Mouse (Mus musculus) forebrain, embryonic 11.5 days (tissue): ENCODE data around the gene St3gal5. TPM values are rescaled to one million over a fixed set of nuclear protein-coding genes. Genes with fewer than 3 reads are reported as not detected.

Source experiments
- ATAC-seq: fragments of 200-750 bp; cut with Nextera tagmentation; replicated peaks from 2 replicates; pipeline ENCODE4 v1.8.0; 2017; ENCODE audit warnings: moderate TSS enrichment; ENCODE audit not compliant: low FRiP score
- DNase-seq: peaks from one replicate; pipeline ENCODE4 v3.0.0-alpha.2; 2017; ENCODE audit warnings: low spot score
- H3K27ac ChIP-seq: fragments of 300-500 bp; sonication (generic); 2 replicates; pipeline ENCODE4 v1.5.1; 2014; ENCODE audit warnings: low read depth, low read length
- H3K27me3 ChIP-seq: fragments of 300-500 bp; sonication (generic); 2 replicates; pipeline ENCODE4 v1.6.1; 2014; ENCODE audit warnings: mild to moderate bottlenecking, low read length, mixed read lengths; ENCODE audit not compliant: control insufficient read depth, insufficient read depth
- H3K36me3 ChIP-seq: fragments of 300-500 bp; sonication (generic); 2 replicates; pipeline ENCODE4 v1.6.1; 2014; ENCODE audit warnings: mild to moderate bottlenecking, low read length, moderate library complexity, mixed read lengths; ENCODE audit not compliant: control insufficient read depth, insufficient read depth
- H3K4me1 ChIP-seq: fragments of 300-500 bp; sonication (generic); replicated peaks from 2 replicates; pipeline ENCODE4 v1.6.1; 2014; ENCODE audit warnings: low read length, mixed read lengths; ENCODE audit not compliant: control insufficient read depth, insufficient read depth
- H3K4me2 ChIP-seq: fragments of 300-500 bp; sonication (generic); 2 replicates; pipeline ENCODE4 v1.6.1; 2014; ENCODE audit warnings: low read depth, mild to moderate bottlenecking, low read length, moderate library complexity, mixed read lengths; ENCODE audit not compliant: severe bottlenecking
- H3K4me3 ChIP-seq: fragments of 300-500 bp; sonication (generic); 2 replicates; pipeline ENCODE4 v1.5.1; 2014; ENCODE audit warnings: low read depth, low read length
- H3K9ac ChIP-seq: fragments of 300-500 bp; sonication (generic); 2 replicates; pipeline ENCODE4 v1.6.1; 2014; ENCODE audit warnings: low read length
- H3K9me3 ChIP-seq: fragments of 300-500 bp; sonication (generic); 2 replicates; pipeline ENCODE4 v1.6.1; 2016; ENCODE audit warnings: low read length, mixed read lengths; ENCODE audit not compliant: control insufficient read depth
- WGBS: fragments of 180-500 bp; shearing (Covaris S2); extraction: QIAGEN DNeasy Blood & Tissue Kit; methylation state at CpG from one replicate; pipeline ENCODE4 v1.1.7; 2014; 5-methylcytosine and 5-hydroxymethylcytosine counted together
- polyA plus RNA-seq: library from polyadenylated mRNA; unstranded; fragments of >200 nt; fragmentation: Nextera tagmentation; extraction: Ambion mirVana; gene quantifications from 2 replicates; pipeline ENCODE4 v1.2.1, GENCODE M21; 2014

The St3gal5 gene
- polyA plus RNA-seq, 1 experiment from 2014 or later, result 43.3 TPM

GRCm38 (mm10) chr6:72155649-72156048 is 58.3 kb downstream of the St3gal5 start:
- H3K9me3 ChIP-seq, result no peaks in the 10 kb centered on the region

GRCm38 (mm10) chr6:72158966-72159764 is 61.8 kb downstream of the St3gal5 start:
- 86% methylated on average over 8 of the region's 8 CpGs for WGBS
- Histone ChIP-seq H3K36me3 (no peaks in the 10 kb centered on the region), H3K4me3 (no peak overlapping the region), H3K4me2 (no peak overlapping the region), H3K9me3 (no peaks in the 10 kb centered on the region), H3K27ac (no peak overlapping the region), H3K9ac (no peak overlapping the region), H3K27me3 (no peaks in the 10 kb centered on the region), H3K4me1 (no peaks in the 10 kb centered on the region)
- no peak for DNase-seq
- no peak for ATAC-seq

More at GRCm38 (mm10) chr6:72155649-72156048, 58.3 kb downstream of the St3gal5 start:
- Histone ChIP-seq H3K27ac (no peak overlapping the region), H3K4me1 (no peaks in the 10 kb centered on the region), H3K4me2 (no peak overlapping the region), H3K36me3 (no peaks in the 10 kb centered on the region), H3K27me3 (no peaks in the 10 kb centered on the region), H3K9ac (no peak overlapping the region), H3K4me3 (no peak overlapping the region)
- no peak for ATAC-seq
- 88% methylated on average over 8 of the region's 8 CpGs for WGBS
- DNase-seq, result no peak

DNA sequence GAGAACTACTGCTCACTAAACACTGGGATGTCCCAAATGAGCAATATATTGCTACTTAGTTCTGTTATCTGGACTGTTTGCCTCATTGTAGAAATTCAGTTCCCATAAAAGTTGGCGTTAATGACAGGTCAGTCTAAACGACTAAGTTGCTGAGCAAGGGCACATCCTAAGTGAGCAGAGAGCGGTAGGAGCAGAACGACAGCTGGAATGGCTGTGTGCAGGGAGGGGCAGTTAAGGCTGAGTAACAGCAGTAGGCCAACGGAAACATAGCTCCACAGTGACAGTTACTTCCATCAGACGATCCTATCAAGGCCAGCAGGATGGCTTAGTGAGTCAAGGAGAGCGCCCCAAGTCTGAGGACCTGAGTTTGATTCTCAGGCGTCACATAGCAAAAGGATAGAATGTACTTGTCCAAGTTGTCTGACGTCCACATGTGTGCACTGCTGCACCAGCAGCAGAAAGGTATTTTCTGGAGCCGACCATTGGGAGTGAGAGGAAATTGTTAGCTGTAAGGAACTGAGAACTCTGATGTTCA is 62.5 kb downstream of the St3gal5 start:
- no peak overlapping the region for H3K27ac ChIP-seq

GRCm38 (mm10) chr6:72160991-72161390 is 63.6 kb downstream of the St3gal5 start:
- no peak overlapping the region for H3K4me3 ChIP-seq
- no peak for ATAC-seq
- DNase-seq, result no peak
- no peak overlapping the region for H3K9ac ChIP-seq
- no peaks in the 10 kb centered on the region for H3K9me3 ChIP-seq
- no peaks in the 10 kb centered on the region for H3K36me3 ChIP-seq
- no peak overlapping the region for H3K27ac ChIP-seq
- H3K4me2 ChIP-seq, result no peak overlapping the region
- 88% methylated on average over 3 of the region's 3 CpGs for WGBS
- no peaks in the 10 kb centered on the region for H3K27me3 ChIP-seq
- no peaks in the 10 kb centered on the region for H3K4me1 ChIP-seq

More for the DNA sequence above, 62.5 kb downstream of the St3gal5 start:
- DNase-seq (no peak), ATAC-seq (no peak)
- Histone ChIP-seq H3K4me1 (no peaks in the 10 kb centered on the region), H3K9me3 (no peaks in the 10 kb centered on the region), H3K36me3 (no peaks in the 10 kb centered on the region), H3K4me3 (no peak overlapping the region), H3K4me2 (no peak overlapping the region), H3K27me3 (no peaks in the 10 kb centered on the region), H3K9ac (no peak overlapping the region)
- WGBS, result 91% methylated on average over 10 of the region's 10 CpGs

GRCm38 (mm10) chr6:72161751-72162150 is 64.4 kb downstream of the St3gal5 start:
- Histone ChIP-seq H3K27ac (no peak overlapping the region), H3K9ac (no peak overlapping the region), H3K9me3 (no peaks in the 10 kb centered on the region), H3K27me3 (no peaks in the 10 kb centered on the region), H3K4me3 (no peak overlapping the region), H3K4me1 (no peaks in the 10 kb centered on the region), H3K4me2 (no peak overlapping the region), H3K36me3 (no peaks in the 10 kb centered on the region)
- 86% methylated on average over 5 of the region's 5 CpGs for WGBS
- DNase-seq (no peak), ATAC-seq (no peak)

DNA sequence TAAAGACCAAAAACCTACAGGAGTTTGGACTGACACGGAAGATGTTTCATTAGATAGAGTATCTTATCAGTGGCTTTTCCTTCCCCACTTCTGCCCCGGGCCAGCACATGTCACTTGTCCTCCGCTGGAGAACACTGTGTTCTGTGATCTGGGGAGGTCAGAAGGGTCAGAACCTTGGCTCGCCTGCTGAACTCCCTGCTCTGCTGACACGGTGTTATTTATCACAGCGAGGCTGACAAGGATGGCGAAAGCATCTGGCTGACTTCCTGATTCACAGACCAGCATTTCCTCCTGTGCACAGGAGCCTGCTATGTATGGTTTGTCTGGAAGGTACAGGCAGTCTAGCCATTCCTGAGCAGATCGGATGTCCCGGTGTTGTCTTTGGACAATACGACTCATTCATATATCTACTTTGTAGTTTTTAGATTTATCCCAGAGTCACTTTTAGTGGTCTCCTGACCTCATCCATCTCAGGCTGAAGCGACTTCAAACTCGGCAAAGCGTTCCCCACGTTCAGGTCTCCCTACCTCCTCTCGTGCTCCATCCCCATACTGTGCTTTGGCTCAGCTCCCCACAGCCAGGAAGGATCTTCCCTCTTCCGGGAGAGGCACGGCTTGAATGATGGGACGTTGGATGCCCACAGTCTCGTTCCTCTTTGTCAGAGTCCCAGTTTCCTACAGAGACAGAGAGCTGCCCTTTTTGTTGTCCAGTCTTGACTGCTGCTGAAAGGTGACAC is 64.9 kb downstream of the St3gal5 start:
- WGBS, result 72% methylated on average over 19 of the region's 19 CpGs
- H3K27me3 ChIP-seq, result no peaks in the 10 kb centered on the region
- no peaks in the 10 kb centered on the region for H3K9me3 ChIP-seq
- no peak overlapping the region for H3K27ac ChIP-seq
- no peaks in the 10 kb centered on the region for H3K4me1 ChIP-seq
- no peak overlapping the region for H3K4me2 ChIP-seq
- ATAC-seq (no peak), DNase-seq (no peak)
- no peak overlapping the region for H3K9ac ChIP-seq
- no peaks in the 10 kb centered on the region for H3K36me3 ChIP-seq
- H3K4me3 ChIP-seq, result no peak overlapping the region

DNA sequence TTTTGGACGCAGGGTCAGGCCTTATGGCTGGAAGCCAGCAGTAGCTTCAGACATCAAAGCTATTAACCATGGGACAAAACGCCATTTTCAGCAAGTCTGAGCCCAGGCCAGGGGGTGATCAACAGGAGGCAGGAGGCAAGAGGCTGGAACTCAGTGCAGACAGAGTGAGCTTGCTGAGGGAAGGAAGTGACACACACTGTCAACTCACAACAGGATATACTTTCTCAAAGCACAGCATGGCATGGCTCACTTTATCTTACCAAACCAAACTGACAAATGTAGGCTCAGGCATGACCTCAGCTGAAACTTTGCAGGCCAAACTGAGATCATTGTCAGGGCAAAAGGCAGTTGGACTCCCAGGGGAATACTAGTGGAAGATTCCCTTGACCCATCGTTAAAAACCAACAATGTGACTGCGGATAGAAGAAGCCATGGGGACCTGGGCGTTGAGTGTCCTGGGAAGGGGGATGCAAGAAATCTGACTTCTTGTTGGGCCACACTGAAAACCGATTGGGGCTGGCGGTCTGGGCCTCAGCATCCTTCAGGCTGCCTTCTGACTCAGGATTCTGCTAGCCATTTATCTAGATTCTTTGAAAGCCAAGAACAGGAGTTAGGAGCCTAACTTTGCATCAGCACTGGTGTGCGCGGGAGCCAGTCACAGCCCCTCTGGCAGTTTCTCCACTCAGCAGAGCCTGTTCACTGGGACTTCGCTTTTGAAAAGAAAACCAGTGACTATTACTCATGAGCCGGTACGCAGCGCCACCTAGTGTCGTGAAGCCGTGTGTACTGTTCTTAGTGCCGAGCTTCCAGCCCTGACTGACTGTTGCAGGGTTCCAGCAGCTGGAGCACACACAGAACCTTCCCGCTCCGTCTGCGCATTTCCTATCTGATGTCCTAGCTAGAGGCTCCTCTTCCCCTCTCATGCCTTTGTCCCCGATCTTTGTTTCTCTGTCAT is 67.2 kb downstream of the St3gal5 start:
- Histone ChIP-seq H3K27me3 (no peaks in the 10 kb centered on the region), H3K4me1 (no peaks in the 10 kb centered on the region), H3K4me2 (no peak overlapping the region), H3K36me3 (no peaks in the 10 kb centered on the region), H3K27ac (no peak overlapping the region), H3K9me3 (no peaks in the 10 kb centered on the region), H3K9ac (no peak overlapping the region), H3K4me3 (no peak overlapping the region)
- DNase-seq (peak; percentile 94), ATAC-seq (peak; percentile 90)
- 25% methylated on average over 20 of the region's 20 CpGs for WGBS

DNA sequence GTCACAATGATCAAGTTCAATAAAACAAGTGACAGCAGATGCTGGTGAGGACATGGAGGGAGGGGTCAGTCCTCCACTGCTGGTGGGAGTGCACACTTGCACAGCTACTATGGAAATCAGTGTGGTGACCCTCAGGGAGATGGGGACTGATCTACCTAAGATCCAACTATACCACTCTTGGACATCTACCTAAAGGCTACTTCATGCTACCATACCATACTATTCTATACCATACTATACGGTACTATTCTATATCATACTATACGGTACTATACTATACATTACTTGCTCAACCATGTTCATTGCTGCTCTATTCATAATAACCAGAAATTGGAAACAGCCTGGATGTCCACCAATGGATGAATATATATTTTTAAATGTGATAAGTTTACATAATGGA is 68.5 kb downstream of the St3gal5 start:
- no peak overlapping the region for H3K4me2 ChIP-seq
- H3K9me3 ChIP-seq, result no peaks in the 10 kb centered on the region
- no peak overlapping the region for H3K9ac ChIP-seq
- no peaks in the 10 kb centered on the region for H3K36me3 ChIP-seq
- ATAC-seq, result no peak
- no peaks in the 10 kb centered on the region for H3K4me1 ChIP-seq
- no peak for DNase-seq
- 49% methylated on average over 2 of the region's 2 CpGs for WGBS
- no peak overlapping the region for H3K4me3 ChIP-seq
- no peaks in the 10 kb centered on the region for H3K27me3 ChIP-seq
- H3K27ac ChIP-seq, result no peak overlapping the region
